Mouse (Mus musculus) 3T3-L1 (cell line): ENCODE data around the gene Tmem39b.

Experiments used
- DNase-seq: peaks from one replicate; pipeline ENCODE4 v3.0.0-alpha.2; 2015; ENCODE audit warnings: low read depth, low spot score

Gene Tmem39b

DNA sequence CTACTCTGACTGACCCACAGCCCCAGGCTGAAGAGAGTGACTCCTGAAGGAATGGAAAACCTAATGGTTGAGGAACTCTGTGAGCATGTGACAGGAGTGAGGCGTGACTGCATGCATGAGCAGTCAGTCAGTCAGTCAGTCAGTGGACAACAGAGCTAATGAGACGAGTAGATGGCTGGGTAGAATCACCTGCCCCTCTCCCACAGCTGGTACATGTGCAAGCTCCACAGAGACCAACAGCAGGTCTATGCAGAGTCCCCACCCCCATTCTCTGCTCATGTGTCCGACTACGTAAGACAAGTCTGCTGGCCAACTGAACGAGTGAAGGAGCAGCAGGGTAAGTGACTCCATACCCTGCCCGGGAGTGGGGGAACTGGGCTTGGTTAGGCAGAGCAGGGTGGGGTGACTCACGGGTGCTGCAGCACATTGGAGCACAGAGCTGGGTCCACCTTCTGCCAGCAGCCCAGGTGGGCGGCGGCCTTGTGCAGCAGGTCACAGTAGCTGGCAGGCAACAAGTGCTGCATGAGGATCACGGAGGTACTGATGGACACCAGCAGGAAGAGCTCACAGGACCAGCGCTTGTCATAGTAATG, 12.6 kb downstream of the Tmem39b start:
- no peak for DNase-seq

DNA sequence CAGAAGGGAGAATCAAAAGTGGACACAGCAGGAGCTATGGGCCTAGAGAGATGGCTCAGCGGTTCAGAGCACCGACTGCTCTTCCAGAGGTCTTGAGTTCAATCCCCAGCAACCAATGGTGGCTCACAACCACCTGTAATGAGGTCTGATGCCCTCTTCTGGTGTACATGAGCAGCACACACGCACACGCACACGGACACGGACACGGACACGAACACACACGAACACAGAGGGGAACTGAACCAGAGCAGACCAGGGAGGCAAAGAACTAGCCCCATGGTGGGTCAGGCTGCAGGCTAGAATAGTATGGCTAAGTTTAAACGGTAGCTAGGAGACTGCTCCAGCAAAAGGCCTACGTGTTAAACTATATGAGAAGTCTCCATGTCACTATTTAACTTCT, 14.8 kb downstream of the Tmem39b start:
- no peak for DNase-seq

DNA sequence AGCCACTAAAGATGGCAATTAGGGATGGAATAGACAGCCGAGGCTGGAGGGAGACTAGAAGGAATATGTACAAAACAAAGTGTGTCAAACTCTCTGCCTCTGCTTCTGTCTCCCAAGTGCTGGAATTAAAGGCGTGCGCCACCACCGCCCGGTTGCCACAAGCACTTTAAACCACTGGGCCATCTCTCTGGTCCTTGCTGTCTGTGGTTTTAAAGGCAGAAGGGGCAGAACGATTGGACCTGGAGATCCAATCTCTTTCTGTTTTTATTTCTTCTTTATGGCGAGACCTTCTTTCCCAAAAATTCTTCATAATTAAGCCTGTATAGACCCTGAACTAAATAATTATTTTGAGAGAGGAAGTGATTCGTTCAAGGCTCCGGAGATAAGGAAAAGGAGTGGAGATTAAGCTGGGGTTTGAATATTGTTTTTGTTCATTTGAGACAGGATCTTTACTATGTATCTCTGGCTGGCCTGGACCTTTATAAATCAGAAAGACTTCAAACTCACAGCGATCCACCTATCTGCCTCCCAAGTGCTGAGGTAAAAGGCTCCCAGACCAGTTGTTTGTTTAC, 23.7 kb downstream of the Tmem39b start:
- DNase-seq, result peak; percentile 10

DNA sequence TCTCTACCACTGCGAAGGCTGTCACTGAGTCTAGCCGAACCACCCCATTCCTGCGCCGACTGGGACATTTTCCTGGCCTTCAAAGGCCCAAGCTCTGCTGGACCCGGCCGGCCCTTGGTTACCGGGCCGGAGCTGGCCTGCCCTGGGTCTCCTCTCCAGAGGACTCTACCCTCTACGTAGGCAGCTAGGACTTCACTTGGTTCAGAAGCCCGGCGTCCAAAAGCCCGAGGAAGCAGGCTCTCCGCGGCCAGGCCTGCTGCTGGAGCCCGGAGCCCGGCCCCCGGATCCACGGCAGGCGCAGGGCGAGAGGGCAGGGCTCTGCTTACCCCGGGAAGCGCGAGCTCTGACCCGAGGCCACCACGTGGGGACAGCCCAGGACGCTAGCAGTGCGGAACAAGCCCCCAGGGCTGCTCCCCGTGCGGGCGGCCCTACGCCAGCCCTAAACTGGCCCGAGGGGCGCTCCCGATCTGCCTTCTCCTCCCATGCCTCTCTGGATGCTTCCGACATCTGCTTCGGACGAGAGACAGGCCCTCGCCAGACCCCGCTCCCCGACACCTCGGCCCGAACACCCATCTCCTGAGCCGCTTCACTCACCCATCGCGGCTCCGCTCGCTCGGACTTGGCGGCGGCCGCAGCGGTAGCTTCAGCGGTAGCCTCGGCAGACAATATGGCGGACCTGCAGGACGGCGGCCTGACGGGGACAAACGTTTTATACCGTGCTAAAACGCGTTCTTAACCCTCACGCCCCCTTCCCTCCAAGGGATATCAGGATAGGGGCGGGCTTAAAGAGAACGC, 24.4 kb downstream of the Tmem39b start, which contains the start of gene Kpna6:
TSS of gene Kpna6 (minus strand) at position 685 of the 795 bp plus-strand sequence.
- DNase-seq, result peak; percentile 90

DNA sequence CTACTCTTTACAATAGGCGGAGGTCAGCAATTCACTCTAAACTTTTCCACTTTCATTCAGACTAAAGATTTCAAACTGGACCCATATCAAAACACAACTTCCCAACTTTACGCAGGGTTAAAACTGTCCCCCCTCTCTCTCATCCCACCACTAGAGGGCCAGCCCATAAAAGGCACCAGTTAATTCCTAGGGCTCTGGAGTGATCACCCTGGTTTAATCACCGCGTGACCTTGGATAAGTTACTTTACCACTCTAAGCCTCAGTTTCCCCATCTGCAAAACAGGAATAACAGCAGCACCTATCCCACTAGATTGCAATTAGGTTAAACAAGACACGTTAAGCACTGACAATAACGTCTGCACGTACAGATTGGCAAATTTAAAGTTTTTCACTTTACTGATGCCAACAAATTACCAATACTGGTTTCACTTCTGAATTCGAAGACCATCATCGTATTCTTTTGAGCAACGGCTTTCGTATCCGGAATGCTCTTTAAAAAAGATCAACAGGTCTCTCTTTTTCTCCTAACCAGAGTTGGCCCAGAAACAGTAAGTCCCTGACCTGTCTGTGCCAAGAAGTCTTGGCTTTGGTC, 25.1 kb downstream of the Tmem39b start:
- DNase-seq, result peak; percentile 81

DNA sequence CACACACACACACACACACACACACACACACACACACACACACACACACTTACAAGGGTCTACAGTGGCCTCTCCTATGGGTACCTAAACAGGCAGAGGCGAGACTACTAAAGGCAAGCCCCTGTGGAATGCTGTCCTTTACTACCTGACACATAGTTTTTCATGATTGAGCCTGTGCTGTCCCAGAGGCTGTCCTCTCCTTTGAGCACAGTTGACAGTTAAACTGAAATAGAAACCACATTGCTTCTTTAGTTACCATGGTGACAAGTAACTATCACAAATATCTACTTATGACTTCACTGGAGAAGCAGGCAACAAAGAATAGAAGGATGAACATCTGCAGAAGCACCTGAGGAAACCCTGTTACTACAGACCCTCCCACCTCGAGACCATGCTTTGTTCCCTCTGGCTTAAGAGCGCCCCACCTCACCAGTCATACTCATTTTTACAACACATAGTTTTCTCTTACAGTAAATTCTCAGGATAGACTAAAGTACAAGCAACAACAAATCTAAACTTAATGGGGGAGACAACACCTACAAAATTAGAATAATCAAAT, 34.3 kb downstream of the Tmem39b start:
- no peak for DNase-seq

DNA sequence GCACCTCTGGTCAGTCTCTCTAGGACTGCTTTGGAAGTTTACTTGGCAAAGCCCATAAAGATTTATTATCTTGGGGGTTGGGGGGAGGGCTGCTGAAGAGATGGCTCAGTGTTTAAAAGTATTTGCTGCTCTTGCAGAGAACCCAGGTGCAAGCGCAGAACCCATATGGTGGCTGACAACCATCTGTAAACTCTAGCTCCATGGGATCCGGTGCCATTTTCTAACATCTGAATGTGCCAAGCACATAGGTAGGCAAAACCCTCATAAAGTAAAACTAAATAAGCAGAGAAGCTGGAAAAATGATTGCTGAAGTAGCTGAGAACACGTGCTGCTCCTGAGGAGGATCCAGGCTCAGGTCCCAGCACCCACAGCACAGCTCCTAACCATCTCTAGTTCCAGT, 35.1 kb downstream of the Tmem39b start:
- DNase-seq, result no peak

DNA sequence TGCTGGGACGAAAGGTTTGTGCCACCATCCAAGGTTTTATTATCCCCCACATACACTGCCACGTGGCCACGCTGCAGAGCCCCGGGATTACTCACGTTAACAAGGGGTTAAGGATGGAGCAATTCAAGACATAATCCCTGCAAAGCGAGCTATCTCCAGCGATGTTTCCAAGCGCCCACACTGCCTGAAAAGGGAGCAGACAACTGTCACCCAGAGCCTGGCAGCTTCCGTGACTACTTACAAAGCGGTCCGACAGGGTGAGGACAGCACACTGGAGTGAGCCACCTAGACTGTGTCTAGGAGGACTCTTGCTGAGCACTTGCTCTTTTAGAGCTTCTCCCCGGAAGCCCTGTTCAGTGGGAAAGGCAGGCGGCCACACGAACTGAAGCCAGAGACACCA, 41.9 kb downstream of the Tmem39b start:
- no peak for DNase-seq

DNA sequence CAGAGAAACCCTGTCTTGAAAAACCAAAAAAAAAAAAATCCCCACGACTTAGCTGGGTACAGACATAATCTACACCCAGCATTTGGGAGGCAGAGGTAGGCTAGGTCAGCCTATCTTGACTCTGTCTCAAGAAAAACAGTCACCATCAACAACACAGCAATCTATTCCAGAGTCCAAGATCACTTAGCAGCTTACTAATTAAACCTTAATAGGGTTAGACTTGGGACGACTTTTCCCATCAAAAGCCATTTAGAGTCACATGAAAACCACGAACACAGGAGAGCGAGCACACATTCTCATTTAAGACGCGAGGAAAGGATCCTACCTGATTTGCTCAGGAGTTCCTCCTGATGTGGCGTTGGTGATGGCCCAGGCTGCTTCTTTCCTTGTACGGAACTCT, 46.3 kb downstream of the Tmem39b start:
- no peak for DNase-seq

DNA sequence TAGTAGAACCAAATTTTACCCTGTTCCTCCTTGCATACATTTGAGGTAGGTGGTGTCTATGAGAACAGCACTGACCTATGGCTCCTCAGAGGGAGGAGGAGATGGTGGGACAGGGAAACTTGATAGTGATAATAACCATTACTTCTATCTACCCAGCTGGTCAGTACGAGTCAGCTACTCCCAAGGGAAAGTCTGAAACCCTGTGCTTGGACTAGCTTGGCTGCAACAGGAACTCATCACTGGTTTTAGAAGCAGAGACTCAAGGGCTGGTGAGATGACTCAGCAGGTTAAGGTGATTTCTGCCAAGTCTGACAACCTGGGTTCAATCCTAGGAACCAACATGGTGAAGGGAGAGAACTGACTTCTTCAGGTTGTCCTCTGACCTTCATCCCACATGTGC, 48.0 kb downstream of the Tmem39b start:
- DNase-seq, result peak; percentile 86

DNA sequence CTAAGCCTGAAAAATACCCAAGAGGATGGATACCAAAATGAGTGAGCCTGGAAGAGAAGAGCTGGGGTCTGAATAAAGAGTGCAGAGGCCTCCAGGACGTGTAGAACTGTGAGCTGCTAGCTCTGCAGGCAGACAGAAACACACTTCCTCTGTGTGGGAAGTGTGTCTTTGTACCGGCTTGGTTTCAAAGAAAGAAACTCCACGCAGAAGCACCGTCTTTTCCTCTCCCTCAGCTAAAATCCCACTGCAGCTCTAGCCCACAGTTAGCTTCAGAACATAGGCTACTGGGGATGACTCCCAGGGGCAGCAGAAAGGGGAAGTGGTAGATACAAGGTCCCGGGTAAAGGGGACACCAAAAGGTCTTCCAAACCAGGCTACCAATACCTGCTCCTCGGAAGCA, 51.4 kb downstream of the Tmem39b start:
- no peak for DNase-seq

DNA sequence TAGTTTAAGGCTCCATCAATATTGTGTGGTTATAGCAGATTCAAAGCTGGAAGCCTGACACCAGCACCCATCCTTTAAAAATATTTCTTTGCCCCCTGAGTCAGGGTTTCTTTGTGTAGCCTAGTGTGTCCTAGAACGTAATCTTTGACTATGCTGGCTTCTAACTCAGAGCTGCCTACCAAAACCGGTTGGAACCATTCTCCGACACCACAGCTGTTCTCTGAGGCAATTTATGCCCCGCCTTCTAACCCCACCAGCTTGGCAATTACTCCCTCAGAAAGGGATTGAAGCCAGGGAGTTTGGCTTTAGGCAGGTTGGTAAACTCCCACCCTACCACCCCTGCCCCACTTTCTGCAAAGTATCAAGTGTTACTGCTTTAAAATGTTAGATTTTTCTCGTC, 54.9 kb downstream of the Tmem39b start:
- DNase-seq, result peak; percentile 49

DNA sequence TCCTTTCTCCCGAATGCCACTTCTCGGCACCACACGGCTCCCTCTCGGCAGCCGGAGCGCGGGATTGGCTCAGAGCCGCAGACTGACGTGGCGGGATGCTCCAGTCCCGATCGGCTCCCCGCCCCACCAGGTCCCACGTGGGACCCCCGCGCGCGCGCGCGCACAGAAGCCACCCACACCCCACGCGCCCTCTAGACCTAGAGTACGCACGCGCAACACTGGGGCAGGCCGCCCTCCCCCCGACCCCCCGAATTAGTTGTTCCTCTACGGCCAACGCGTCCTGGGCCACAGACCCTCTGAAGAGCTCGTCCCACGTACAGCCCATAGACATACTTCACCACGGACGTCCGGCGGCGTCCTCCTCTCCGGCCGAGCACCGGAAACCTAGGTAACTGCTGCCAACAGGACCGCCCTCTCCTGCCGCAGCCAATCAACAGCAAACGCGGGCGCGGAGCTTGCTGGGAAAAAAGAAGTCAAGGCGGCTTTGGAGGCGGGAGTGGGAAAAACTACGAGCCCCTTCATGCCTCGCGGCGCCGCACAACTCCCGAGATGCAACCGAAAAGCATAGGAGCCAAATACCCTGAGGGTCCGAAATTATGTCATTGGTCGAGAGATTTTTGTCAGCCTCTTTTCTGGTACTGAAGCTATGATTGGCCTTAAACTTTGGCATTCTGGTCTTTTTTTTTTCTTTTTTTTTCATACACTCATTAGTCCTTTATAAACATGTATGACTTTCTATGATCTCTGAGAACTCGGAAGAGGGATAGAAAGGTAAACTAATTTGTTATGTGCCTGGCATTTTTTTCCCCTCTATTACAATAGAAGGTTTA, 55.8 kb downstream of the Tmem39b start, which contains the start of gene Txlna:
TSS of gene Txlna (minus strand) at position 428 of the 830 bp plus-strand sequence.
- peak; percentile 100 for DNase-seq

DNA sequence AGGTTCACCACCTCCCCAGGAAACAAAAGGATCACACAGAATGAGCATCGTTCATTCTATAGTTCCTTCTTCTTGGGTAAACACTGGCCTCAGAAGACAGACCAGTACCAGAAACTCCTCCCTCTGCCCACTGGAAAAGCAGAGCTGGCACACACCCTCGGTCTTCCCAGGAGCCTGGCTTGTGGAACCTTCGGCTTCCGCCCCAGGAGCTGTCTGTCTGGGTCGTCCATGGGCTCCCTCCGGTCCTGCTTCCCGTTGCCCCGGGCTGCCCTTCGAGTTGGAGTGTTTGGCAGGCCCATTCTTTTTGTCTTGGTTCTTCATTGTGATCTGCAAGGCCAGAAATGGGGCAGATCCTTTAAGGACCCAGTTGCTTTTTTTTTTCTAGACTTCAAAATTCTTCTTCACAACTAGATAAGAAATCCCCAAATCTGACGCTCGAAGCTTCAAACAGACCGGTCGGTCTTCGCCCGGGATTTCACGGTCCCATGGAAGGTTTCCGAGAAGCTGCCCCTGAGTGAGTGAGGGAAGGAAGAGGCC, 56.5 kb downstream of the Tmem39b start:
- peak; percentile 68 for DNase-seq

DNA sequence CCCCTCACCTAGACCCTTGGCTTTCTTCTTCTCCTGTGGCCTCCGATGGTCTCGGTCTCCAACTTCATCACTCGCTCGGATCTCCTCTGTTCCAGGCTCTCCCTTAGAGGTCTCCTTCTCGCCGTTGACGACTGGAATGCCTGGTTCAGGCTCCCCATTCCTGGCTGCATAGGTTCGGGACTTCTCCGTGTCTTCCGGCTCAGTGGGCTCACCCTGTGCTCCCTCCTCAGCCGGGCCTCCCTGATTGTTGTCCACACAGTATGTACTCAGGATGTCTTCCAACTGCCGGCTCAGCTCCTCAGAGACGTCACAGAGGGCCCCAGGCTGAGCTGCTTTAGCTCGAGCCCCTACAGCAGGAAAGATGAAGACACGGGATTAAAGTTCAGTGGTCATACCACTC, 57.4 kb downstream of the Tmem39b start:
- no peak for DNase-seq

DNA sequence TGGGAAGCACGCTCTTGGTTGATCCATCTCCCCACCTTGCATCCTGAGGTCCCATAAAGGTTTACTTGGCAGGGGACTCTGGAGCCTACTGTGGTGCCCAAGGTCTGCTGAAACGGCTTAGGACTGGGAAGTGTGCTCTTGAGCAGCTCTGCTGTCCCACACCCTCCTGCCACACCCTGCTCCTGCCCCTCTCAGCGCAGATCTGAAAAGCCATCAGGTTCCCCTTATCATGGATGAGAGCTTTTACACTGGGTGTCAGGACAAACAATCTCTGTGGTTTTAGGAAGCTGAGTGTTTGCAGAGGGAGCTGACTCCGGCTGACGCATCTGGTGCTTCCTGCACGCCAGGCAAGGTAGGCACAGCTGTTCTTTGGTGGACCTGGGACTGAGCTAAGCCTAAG, 62.8 kb downstream of the Tmem39b start:
- DNase-seq, result no peak

DNA sequence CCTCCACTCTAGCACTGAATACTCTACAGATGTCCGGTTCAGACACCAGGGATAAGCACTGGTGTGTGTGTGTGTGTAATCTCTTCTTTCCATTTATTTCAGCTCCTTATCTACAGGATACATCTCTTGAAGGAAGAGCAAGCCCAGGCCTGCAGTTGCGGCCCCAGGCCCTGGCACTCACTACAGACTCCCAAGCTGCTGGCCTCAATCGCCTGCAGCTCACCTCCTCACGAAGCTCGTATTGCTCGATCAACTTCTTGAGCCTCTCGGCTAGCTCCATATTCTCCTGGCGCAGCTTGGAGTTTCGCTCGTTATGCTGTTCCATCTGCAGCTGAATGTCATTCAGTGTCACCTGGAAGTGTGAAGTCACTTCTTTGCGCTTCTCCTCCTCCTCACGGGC, 64.8 kb downstream of the Tmem39b start:
- DNase-seq, result no peak

DNA sequence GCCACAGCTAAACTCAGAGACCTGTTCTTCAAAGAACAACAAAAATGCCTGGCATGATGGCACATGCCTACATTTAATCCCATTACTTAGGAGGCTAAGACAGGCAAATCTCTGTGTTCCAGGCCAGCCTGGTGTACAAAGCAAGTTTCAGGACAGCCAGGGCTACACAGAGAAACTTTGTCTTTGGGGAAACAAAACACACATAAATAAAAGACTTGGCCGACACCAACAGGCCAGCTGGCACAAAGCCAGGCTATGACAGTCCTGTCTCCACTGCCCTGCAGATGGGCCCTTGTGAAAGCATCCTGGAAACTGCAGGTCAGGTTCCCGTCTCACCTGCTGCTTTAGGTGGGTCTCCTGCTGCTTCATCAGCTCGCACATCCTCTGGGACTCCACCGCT, 65.7 kb downstream of the Tmem39b start:
- no peak for DNase-seq
